Mouse (Mus musculus) bone marrow, adult 2 months (tissue): Measurements from ENCODE around the gene Snap91. TPM values are rescaled to one million over a fixed set of nuclear protein-coding genes. Genes with fewer than 3 reads are reported as not detected.

ENCODE experiments used
- H3K27ac ChIP-seq: fragments of 200-500 bp; 2 replicates; pipeline ENCODE4 v1.5.1; 2012; ENCODE audit warnings: low read depth, mild to moderate bottlenecking, control low read depth, inconsistent platforms, low read length; ENCODE audit not compliant: control insufficient read depth, poor library complexity, insufficient read depth
- H3K4me1 ChIP-seq: fragments of 200-500 bp; 2 replicates; pipeline ENCODE4 v1.6.1; 2011; ENCODE audit warnings: low read length; ENCODE audit not compliant: control insufficient read depth, insufficient read depth
- H3K4me3 ChIP-seq: fragments of 200-500 bp; replicated peaks from 2 replicates; pipeline ENCODE3; 2011; ENCODE audit warnings: mild to moderate bottlenecking, low read depth, low read length, control low read depth; ENCODE audit not compliant: control insufficient read depth
- CTCF ChIP-seq: fragments of 200-500 bp; IDR thresholded peaks from 2 replicates; pipeline ENCODE4 v1.5.1; 2011; ENCODE audit warnings: low read length, control low read depth; ENCODE audit not compliant: control insufficient read depth, insufficient read depth
- POLR2A ChIP-seq: fragments of 200-500 bp; IDR thresholded peaks from 2 replicates; pipeline ENCODE4 v1.6.1; 2011; ENCODE audit warnings: low read depth, mild to moderate bottlenecking, control low read depth, low read length, borderline replicate concordance; ENCODE audit not compliant: control insufficient read depth
- WGBS: fragments of 180-500 bp; shearing (Covaris S2); methylation state at CpG from one replicate; pipeline ENCODE4 v1.1.7; 2018; 5-methylcytosine and 5-hydroxymethylcytosine counted together
- polyA plus RNA-seq: library from polyadenylated mRNA; stranded (reverse); fragments of >200 nt; gene quantifications from 2 replicates; pipeline ENCODE4 v1.2.4, GENCODE M21; 2011; ENCODE audit warnings: low replicate concordance; ENCODE audit not compliant: missing spikeins, insufficient read depth, insufficient read length

Snap91 gene
- polyA plus RNA-seq, 1 experiment = 0.85 TPM

- Histone ChIP-seq H3K4me3 (no peak within 1 kb of the TSS), H3K27ac (no peak within 1 kb of the TSS), H3K4me1 (no peaks in the 10 kb centered on the region)
- WGBS = 13% methylated on average over 19 of the region's 19 CpGs
- TF ChIP-seq POLR2A = no peak
Observed at GRCm38 (mm10) chr9:86742959-86743911, 137.2 kb downstream of the Snap91 start, which contains the start of gene Prss35. Gene Prss35 (plus strand): TSS chr9:86743649.

DNA sequence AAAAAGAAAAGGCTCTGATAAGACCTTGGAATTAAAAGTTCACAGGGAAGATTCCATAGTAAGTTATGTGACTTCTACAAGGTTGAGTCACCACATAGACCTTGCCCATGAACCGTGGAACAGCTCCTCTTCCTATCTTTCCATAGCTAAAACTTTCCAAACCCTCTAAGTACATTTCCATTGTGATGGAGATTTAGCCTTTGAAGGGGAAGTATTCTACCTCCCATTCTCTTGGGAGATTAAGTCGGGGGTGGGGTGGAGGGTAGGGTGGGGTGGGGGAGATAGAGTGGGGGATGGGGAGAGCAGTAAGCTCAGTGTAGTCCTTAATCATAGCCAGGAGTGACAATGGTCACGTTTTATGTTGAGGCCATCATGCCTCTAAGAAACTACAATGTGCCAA, 140.5 kb downstream of the Snap91 start:
- 37% methylated on average over 3 of the region's 3 CpGs for WGBS
- Histone ChIP-seq H3K4me1 (no peaks in the 10 kb centered on the region), H3K4me3 (no peak overlapping the region), H3K27ac (no peak overlapping the region)
- TF ChIP-seq CTCF = no peak

DNA sequence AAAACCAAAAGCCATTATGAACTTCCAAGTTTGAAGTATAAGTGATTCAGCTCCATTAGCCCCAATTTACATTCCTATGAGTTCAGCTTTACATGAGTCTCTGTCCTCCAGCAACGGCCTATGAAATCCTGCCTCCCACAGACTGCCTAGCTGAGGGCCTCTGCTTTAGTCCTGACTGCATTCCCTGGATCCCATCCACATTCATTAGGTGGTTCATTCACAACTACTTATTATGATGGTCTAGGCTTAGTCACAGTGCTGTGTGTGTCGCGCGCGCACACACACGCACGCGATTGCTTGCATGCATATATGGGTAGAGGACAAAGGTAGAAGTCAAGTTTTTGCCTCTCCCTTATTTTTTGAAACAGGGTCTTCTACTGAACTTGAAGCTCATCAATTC, 141.7 kb downstream of the Snap91 start:
- no peak overlapping the region for H3K27ac ChIP-seq
- no peak overlapping the region for H3K4me3 ChIP-seq
- H3K4me1 ChIP-seq = no peaks in the 10 kb centered on the region
- TF ChIP-seq POLR2A = no peak
- 91% methylated on average over 8 of the region's 8 CpGs for WGBS

DNA sequence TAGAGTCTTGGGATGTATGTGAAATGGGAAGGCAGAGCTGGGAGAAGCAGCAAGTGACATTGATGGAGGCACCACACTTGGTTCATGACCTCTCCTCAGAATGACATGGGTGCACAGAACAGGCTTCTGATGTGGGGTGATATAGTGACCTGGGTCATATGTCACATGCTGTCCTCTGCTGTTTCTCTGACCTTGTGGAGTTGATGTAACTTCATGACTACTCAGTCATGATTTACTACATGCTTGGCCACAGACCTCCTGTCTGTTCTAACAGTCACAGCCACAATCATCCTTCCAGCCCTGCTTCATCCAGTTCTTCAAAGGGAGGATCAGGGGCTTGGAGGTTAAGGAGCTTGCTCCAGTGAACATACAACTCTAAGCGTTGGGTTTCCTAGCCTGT, 142.4 kb downstream of the Snap91 start:
- Histone ChIP-seq H3K27ac (no peak overlapping the region), H3K4me3 (no peak overlapping the region), H3K4me1 (no peaks in the 10 kb centered on the region)
- WGBS = 74% methylated on average over 1 of the region's 1 CpGs
- no peak for TF ChIP-seq POLR2A
- TF ChIP-seq CTCF = no peak

- TF ChIP-seq CTCF (no peak), POLR2A (no peak)
- Histone ChIP-seq H3K27ac (no peak overlapping the region), H3K4me1 (no peaks in the 10 kb centered on the region), H3K4me3 (no peak overlapping the region)
- 80% methylated on average over 4 of the region's 4 CpGs for WGBS
Observed at GRCm38 (mm10) chr9:86736991-86737390, 143.5 kb downstream of the Snap91 start.

- Histone ChIP-seq H3K4me1 (no peaks in the 10 kb centered on the region), H3K27ac (no peak overlapping the region), H3K4me3 (no peak overlapping the region)
- WGBS = 69% methylated on average over 9 of the region's 9 CpGs
- no peak for TF ChIP-seq POLR2A
- TF ChIP-seq CTCF = no peak
Observed at GRCm38 (mm10) chr9:86734795-86735194, 145.7 kb downstream of the Snap91 start.

DNA sequence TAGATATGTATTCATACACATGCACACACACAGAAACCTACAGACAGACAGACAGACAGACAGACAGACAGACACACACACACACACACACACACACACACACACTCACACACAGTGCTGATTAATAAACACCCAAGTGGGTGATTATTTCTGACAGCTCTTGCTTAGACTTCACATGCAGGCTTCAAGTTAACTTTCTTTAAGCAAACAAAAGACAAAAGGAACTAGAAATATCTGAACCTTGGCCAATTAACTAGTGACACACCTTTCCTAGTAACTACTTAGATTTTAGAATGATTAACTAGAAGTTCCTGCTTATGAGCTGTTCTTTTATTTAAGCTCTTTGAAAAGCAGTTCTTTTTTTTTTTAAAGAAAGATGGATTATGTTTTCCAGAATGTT, 146.1 kb downstream of the Snap91 start:
- no peak for TF ChIP-seq CTCF
- no peak for TF ChIP-seq POLR2A
- Histone ChIP-seq H3K4me1 (no peaks in the 10 kb centered on the region), H3K4me3 (no peak overlapping the region), H3K27ac (no peak overlapping the region)

GRCm38 (mm10) chr9:86729811-86730210, 150.6 kb downstream of the Snap91 start:
- Histone ChIP-seq H3K4me3 (no peak overlapping the region), H3K4me1 (no peaks in the 10 kb centered on the region), H3K27ac (no peak overlapping the region)
- 79% methylated on average over 3 of the region's 3 CpGs for WGBS
- TF ChIP-seq POLR2A (no peak), CTCF (no peak)

DNA sequence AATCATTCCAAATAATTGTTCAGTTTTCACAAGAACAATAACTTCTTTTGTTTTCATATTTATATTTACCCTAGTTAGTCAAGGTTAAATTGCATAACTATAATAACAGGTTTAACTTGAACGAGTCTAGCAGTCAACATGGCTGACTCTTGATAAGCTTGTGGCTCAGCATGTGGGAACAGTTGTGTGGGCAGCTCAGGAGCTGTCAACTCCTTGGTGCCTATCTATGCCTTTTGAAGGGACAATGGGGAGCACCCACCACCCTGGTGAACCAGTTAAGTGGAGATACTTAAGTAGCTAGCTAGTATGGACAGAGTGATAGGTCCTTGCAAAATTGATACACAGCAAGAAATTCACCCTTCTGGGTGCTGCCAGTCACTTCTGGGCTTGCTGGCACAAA, 151.4 kb downstream of the Snap91 start:
- H3K4me3 ChIP-seq = no peak overlapping the region
- H3K4me1 ChIP-seq = no peaks in the 10 kb centered on the region
- no peak for TF ChIP-seq POLR2A
- no peak for TF ChIP-seq CTCF
- WGBS = 44% methylated on average over 1 of the region's 1 CpGs
- H3K27ac ChIP-seq = no peak overlapping the region
